Mouse (Mus musculus): Measurements from ENCODE around the gene Arhgap4. TPM values are rescaled to one million over a fixed set of nuclear protein-coding genes. Genes with fewer than 3 reads are reported as not detected.

The Arhgap4 gene
- 1.2 and 3.3 TPM in 2 replicates for polyA plus RNA-seq (2015; fragmentation: Nextera tagmentation; extraction: Ambion mirVana)

DNA sequence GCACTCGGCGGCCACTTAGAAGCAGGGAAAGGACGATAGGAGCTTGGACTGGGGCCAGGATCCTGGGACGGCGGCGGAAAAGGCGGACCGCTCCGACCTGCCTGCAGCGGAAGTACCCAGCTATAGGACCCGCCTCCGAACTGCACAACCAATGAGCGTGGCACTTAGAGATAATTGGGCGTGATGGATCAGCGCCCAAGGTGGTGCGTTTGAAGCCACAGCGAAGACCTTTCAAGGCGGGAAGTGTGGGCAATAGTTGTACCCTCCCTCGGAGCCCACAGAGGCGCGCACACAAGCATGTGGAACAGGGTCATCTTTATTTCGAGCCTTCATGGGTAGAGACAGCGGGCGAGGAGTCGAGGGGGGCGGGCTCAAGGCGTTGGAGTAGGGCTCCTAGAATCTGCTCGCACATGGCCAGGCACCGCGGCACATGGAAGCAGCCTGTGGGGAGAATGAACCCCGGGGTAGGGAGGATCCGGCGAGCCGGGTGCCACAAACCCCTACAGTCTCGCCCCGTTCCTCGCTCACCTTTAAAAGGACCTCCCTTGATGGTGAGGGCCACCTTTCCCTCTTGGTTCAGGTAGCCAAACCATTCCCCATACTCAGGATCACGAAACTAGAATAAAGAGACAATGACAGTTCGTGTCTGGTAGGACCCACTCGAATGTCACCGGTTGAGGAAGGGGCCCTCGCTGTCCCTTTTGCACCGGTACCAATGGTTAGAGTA is at the start of gene Arhgap4, which contains the start of gene Naa10:
Gene Arhgap4 (minus strand): TSS at position 48 of the 727 bp plus-strand sequence.
Gene Naa10 (minus strand): TSS at position 122 of the 727 bp plus-strand sequence.

DNA sequence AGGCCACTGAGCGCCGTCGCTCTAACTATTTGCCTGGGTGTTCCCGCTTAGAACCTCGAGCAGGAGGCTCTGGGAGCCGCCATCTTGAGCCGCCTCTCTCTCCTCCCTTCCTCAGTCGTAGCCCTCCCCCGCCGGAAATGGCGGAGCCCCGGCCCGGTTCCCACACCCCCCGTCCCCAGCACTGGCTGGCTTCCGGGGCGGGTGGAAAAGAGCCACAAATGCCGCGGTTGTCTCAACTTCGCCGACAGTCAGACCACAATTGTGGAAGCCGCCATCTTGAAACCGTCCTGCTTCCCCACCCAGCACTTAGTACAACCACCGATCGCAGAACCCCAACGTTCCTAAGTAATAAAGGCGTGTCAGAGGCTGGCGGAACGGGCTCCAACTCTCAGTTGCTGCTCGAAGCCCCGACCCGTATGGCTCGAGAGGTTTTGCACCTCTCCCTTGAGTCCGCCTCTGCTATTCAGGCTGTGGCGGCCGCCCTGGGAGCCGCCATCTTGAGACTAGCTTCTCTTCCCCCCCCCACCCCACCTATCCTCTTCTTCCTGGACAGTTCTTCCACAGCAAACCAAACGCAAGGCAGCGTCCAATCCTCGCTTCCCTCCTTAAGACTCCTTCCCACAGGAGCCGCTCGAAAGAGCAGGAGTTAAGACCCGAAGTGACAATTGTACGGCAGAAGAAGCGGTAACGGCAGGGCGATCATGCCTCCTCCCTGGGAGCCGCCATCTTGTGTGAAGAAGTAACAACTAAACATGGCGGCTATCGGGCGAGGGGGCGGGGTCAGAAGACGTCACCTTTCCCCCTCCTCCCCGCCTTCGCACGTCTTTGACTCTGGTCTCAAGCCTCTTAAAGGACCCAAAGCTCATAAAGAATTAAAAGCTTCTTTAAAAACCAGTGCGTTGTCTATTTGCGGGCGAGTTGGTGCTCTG is 44.8 kb upstream of the Arhgap4 start, which contains the start of gene Hcfc1:
Gene Hcfc1 (minus strand): TSS at position 110 of the 929 bp plus-strand sequence.

DNA sequence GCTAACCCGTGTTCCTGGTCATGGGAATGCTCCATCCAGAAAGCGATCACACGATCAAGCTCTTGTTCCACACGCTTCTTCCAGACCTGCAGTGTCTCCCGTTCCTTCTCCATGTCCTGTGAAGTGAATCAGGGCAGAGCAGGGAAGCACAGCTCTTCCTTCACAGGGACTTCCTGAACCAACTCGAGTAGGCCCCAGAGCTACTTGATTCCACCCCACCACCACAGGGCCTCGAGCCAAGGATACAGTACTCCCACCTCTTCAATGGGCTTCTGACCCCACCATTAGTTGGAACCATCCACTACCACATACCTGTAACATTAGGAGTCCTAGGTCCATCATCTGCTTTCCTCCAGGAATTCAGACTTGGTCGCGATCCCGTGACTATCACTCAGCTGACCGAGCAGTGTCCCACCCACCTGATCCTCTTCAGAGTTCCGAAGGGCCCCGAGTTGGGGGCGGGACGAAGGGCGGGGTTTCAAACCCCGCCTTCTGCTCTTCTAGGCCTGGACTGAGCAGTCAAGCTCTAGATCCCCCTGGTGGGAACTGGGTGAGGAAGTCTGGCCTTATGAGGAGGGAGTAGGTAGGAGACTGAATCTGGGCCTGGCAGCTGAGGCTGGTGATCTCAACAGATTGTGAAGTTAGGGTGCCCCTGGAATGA is 8.9 kb upstream of the Arhgap4 start, which contains the start of gene Renbp:
Gene Renbp (minus strand): TSS at position 449 of the 661 bp plus-strand sequence.

DNA sequence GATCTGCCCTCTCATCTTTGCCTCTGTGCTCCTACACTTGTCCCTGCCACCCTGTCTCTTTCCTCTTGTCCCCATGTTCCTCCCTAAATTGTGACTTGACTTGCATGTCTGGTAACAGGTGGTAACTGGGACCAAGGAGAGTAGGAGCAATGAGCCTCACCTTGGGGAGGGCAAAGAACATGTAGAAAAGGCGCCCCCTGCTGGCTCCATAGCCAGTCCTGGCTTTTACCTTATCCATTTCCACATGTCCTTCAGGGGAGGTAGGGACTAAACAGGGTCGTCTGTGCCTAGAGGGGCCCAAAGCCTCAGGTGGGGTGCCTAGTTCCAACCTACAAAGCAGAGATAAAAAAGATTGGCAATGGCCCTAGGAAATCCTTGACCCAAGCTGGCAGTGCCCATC is 26.0 kb downstream of the Arhgap4 start, which contains the start of gene L1cam:
Gene L1cam (minus strand): TSS at position 387 of the 400 bp plus-strand sequence.

DNA sequence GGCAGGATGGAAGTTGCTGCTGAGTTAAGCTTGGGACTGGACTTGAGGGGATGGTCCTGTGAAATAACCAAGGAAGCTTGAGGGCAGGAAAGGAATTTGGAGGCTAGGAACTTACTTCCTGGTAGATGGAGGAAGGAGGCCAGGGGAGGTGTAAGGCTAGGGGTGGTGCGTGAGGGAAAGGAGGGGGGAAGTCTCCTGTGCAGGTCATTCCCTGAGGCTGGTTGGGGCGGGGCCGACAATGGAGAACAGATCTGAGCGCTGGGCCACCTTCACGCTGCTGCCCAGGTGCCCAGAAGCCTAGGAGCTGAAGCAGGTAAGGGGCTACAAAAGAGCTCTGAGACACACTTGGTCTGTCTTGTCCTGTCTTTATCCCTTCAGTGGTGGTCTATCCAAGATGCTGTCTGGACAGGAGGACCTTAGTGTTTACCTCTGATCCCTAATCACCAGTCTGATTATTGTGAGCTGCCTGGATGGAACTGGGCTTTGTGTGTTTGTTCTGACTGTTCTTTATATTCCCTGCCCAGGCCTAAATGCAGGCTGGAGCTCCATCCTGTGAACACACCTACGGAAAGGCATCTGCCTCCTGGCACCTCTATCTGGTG is 30.0 kb downstream of the Arhgap4 start, which contains the start of gene Avpr2:
Gene Avpr2 (plus strand): TSS at position 552 of the 602 bp plus-strand sequence.

Other genes with a start within 250 kb of the Arhgap4 start
- 7.3 and 9.2 TPM in 2 replicates for gene Slc6a8, start 248.7 kb downstream of the Arhgap4 start, polyA plus RNA-seq (2015; fragmentation: Nextera tagmentation; extraction: Ambion mirVana)
- gene Bcap31, start 205.7 kb downstream of the Arhgap4 start, polyA plus RNA-seq (2015; fragmentation: Nextera tagmentation; extraction: Ambion mirVana), result 248 and 249 TPM in 2 replicates
- gene Abcd1, start 205.3 kb downstream of the Arhgap4 start, polyA plus RNA-seq (2015; fragmentation: Nextera tagmentation; extraction: Ambion mirVana), result 14.5 and 18.4 TPM in 2 replicates
- 0.11 and 0.16 TPM in 2 replicates for gene Plxnb3, start 164.8 kb downstream of the Arhgap4 start, polyA plus RNA-seq (2015; fragmentation: Nextera tagmentation; extraction: Ambion mirVana)
- 1.3 and 1.7 TPM in 2 replicates for gene Srpk3, start 147.5 kb downstream of the Arhgap4 start, polyA plus RNA-seq (2015; fragmentation: Nextera tagmentation; extraction: Ambion mirVana)
- 146 and 154 TPM in 2 replicates for gene Idh3g, start 135.0 kb downstream of the Arhgap4 start, polyA plus RNA-seq (2015; fragmentation: Nextera tagmentation; extraction: Ambion mirVana)
- gene Ssr4, start 134.8 kb downstream of the Arhgap4 start, polyA plus RNA-seq (2015; fragmentation: Nextera tagmentation; extraction: Ambion mirVana), result 258 and 286 TPM in 2 replicates
- 0.34 and 0.37 TPM in 2 replicates for gene Pdzd4, start 96.9 kb downstream of the Arhgap4 start, polyA plus RNA-seq (2015; fragmentation: Nextera tagmentation; extraction: Ambion mirVana)
- 0.06 TPM in 1 of 2 replicates, not detected in the other for gene Avpr2, start 29.8 kb downstream of the Arhgap4 start, polyA plus RNA-seq (2015; fragmentation: Nextera tagmentation; extraction: Ambion mirVana)
- gene L1cam, start 25.8 kb downstream of the Arhgap4 start, polyA plus RNA-seq (2015; fragmentation: Nextera tagmentation; extraction: Ambion mirVana), result 4.1 and 5.6 TPM in 2 replicates
- 87.1 and 94.9 TPM in 2 replicates for gene Naa10, start 74 bp upstream of the Arhgap4 start, polyA plus RNA-seq (2015; fragmentation: Nextera tagmentation; extraction: Ambion mirVana)
- 40.5 and 45.6 TPM in 2 replicates for gene Renbp, start 9.0 kb upstream of the Arhgap4 start, polyA plus RNA-seq (2015; fragmentation: Nextera tagmentation; extraction: Ambion mirVana)
- 17.5 and 18.5 TPM in 2 replicates for gene Hcfc1, start 44.5 kb upstream of the Arhgap4 start, polyA plus RNA-seq (2015; fragmentation: Nextera tagmentation; extraction: Ambion mirVana)
- 48.4 and 55.3 TPM in 2 replicates for gene Irak1, start 102.0 kb upstream of the Arhgap4 start, polyA plus RNA-seq (2015; fragmentation: Nextera tagmentation; extraction: Ambion mirVana)
- gene Opn1mw, start 205.6 kb upstream of the Arhgap4 start, polyA plus RNA-seq (2015; fragmentation: Nextera tagmentation; extraction: Ambion mirVana), result not detected in 2 replicates
- 8.5 and 9.1 TPM in 2 replicates for gene Mecp2, start 213.5 kb upstream of the Arhgap4 start, polyA plus RNA-seq (2015; fragmentation: Nextera tagmentation; extraction: Ambion mirVana)
- not detected in 2 replicates for gene Tex28, start 246.0 kb upstream of the Arhgap4 start, polyA plus RNA-seq (2015; fragmentation: Nextera tagmentation; extraction: Ambion mirVana)

All from urinary bladder, postnatal 0 days (tissue).